Mouse (Mus musculus) embryonic facial prominence, embryonic 10.5 days (tissue): Measurements from ENCODE around the gene BC049352. TPM values are rescaled to one million over a fixed set of nuclear protein-coding genes. Genes with fewer than 3 reads are reported as not detected.

ENCODE experiments used
- DNase-seq: peaks from one replicate; pipeline ENCODE4 v3.0.0-alpha.2; 2017; ENCODE audit warnings: low spot score
- H3K27ac ChIP-seq: fragments of 300-500 bp; sonication (generic); replicated peaks from 2 replicates; pipeline ENCODE4 v1.5.1; 2016; ENCODE audit warnings: mild to moderate bottlenecking
- H3K27me3 ChIP-seq: fragments of 300-500 bp; sonication (generic); replicated peaks from 2 replicates; pipeline ENCODE4 v1.6.1; 2016; ENCODE audit warnings: low read depth, mild to moderate bottlenecking; ENCODE audit not compliant: poor library complexity, severe bottlenecking
- H3K36me3 ChIP-seq: fragments of 300-500 bp; sonication (generic); replicated peaks from 2 replicates; pipeline ENCODE4 v1.6.1; 2016; ENCODE audit warnings: mild to moderate bottlenecking, moderate library complexity
- H3K4me1 ChIP-seq: fragments of 300-500 bp; sonication (generic); 2 replicates; pipeline ENCODE4 v1.6.1; 2016
- H3K4me3 ChIP-seq: fragments of 300-500 bp; sonication (generic); 2 replicates; pipeline ENCODE4 v1.5.1; 2016; ENCODE audit warnings: mild to moderate bottlenecking, moderate library complexity
- H3K9me3 ChIP-seq: fragments of 300-500 bp; sonication (generic); 2 replicates; pipeline ENCODE4 v1.6.1; 2016; ENCODE audit warnings: mild to moderate bottlenecking
- WGBS: fragments of 180-500 bp; shearing (Covaris S2); methylation state at CpG from one replicate; pipeline ENCODE4 v1.1.7; 2016; 5-methylcytosine and 5-hydroxymethylcytosine counted together
- polyA plus RNA-seq: library from polyadenylated mRNA; unstranded; fragments of >200 nt; fragmentation: Nextera tagmentation; extraction: Ambion mirVana; gene quantifications from 2 replicates; pipeline ENCODE4 v1.2.1, GENCODE M21; 2016

BC049352 gene
- polyA plus RNA-seq, 1 experiment from 2014 or later = not detected

- 79% methylated on average over 6 of the region's 6 CpGs for WGBS
These were observed 53.9 kb downstream of the BC049352 start for GRCm38 (mm10) chr9:45235668-45236227.

GRCm38 (mm10) chr9:45236744-45237143, 54.9 kb downstream of the BC049352 start:
- no peak for DNase-seq
- Histone ChIP-seq H3K27ac (no peak overlapping the region), H3K27me3 (no peaks in the 10 kb centered on the region), H3K36me3 (no peaks in the 10 kb centered on the region), H3K4me1 (no peaks in the 10 kb centered on the region), H3K9me3 (no peaks in the 10 kb centered on the region), H3K4me3 (no peak overlapping the region)
- WGBS = 61% methylated on average over 7 of the region's 7 CpGs

More at GRCm38 (mm10) chr9:45235668-45236227, 53.9 kb downstream of the BC049352 start:
- H3K27ac ChIP-seq = no peak overlapping the region
- H3K4me1 ChIP-seq = no peaks in the 10 kb centered on the region
- H3K9me3 ChIP-seq = no peaks in the 10 kb centered on the region
- H3K4me3 ChIP-seq = no peak overlapping the region
- DNase-seq = no peak
- H3K27me3 ChIP-seq = no peaks in the 10 kb centered on the region
- H3K36me3 ChIP-seq = no peaks in the 10 kb centered on the region

GRCm38 (mm10) chr9:45241397-45241796, 59.6 kb downstream of the BC049352 start:
- H3K9me3 ChIP-seq = no peaks in the 10 kb centered on the region
- H3K36me3 ChIP-seq = no peaks in the 10 kb centered on the region
- H3K4me3 ChIP-seq = no peak overlapping the region
- H3K27ac ChIP-seq = no peak overlapping the region
- WGBS = 83% methylated on average over 5 of the region's 5 CpGs
- DNase-seq = no peak
- H3K4me1 ChIP-seq = no peaks in the 10 kb centered on the region
- no peaks in the 10 kb centered on the region for H3K27me3 ChIP-seq

GRCm38 (mm10) chr9:45245432-45245831, 63.6 kb downstream of the BC049352 start:
- no peak for DNase-seq
- no peaks in the 10 kb centered on the region for H3K9me3 ChIP-seq
- no peak overlapping the region for H3K27ac ChIP-seq
- H3K4me1 ChIP-seq = no peaks in the 10 kb centered on the region
- 72% methylated on average over 1 of the region's 1 CpGs for WGBS
- no peak overlapping the region for H3K4me3 ChIP-seq
- H3K27me3 ChIP-seq = no peaks in the 10 kb centered on the region
- H3K36me3 ChIP-seq = no peaks in the 10 kb centered on the region

GRCm38 (mm10) chr9:45246060-45246459, 64.3 kb downstream of the BC049352 start:
- Histone ChIP-seq H3K9me3 (no peaks in the 10 kb centered on the region), H3K4me1 (no peaks in the 10 kb centered on the region), H3K27ac (no peak overlapping the region), H3K4me3 (no peak overlapping the region), H3K36me3 (no peaks in the 10 kb centered on the region), H3K27me3 (no peaks in the 10 kb centered on the region)
- 85% methylated on average over 6 of the region's 6 CpGs for WGBS
- DNase-seq = no peak

GRCm38 (mm10) chr9:45247536-45247935, 65.7 kb downstream of the BC049352 start:
- 74% methylated on average over 2 of the region's 2 CpGs for WGBS
- no peak for DNase-seq
- no peak overlapping the region for H3K27ac ChIP-seq
- H3K36me3 ChIP-seq = no peaks in the 10 kb centered on the region
- no peak overlapping the region for H3K4me3 ChIP-seq
- no peaks in the 10 kb centered on the region for H3K27me3 ChIP-seq
- no peaks in the 10 kb centered on the region for H3K4me1 ChIP-seq
- H3K9me3 ChIP-seq = no peaks in the 10 kb centered on the region

GRCm38 (mm10) chr9:45250306-45250705, 68.5 kb downstream of the BC049352 start:
- WGBS = 85% methylated on average over 7 of the region's 7 CpGs

GRCm38 (mm10) chr9:45251281-45251680, 69.5 kb downstream of the BC049352 start:
- Histone ChIP-seq H3K27ac (no peak overlapping the region), H3K9me3 (no peaks in the 10 kb centered on the region), H3K36me3 (no peaks in the 10 kb centered on the region), H3K4me1 (peaks cover 6% of the 10 kb centered on the region; the same call in 1 of the 2 replicates), H3K27me3 (no peaks in the 10 kb centered on the region), H3K4me3 (no peak overlapping the region)
- WGBS = 75% methylated on average over 3 of the region's 3 CpGs
- DNase-seq = no peak

More at GRCm38 (mm10) chr9:45250306-45250705, 68.5 kb downstream of the BC049352 start:
- Histone ChIP-seq H3K4me1 (peaks cover 6% of the 10 kb centered on the region; the same call in 1 of the 2 replicates), H3K4me3 (no peak overlapping the region), H3K27me3 (no peaks in the 10 kb centered on the region), H3K36me3 (no peaks in the 10 kb centered on the region), H3K9me3 (no peaks in the 10 kb centered on the region), H3K27ac (no peak overlapping the region)
- DNase-seq = no peak

GRCm38 (mm10) chr9:45251990-45252389, 70.2 kb downstream of the BC049352 start:
- no peak for DNase-seq
- peaks cover 6% of the 10 kb centered on the region; the same call in 1 of the 2 replicates for H3K4me1 ChIP-seq
- H3K4me3 ChIP-seq = no peak overlapping the region
- H3K36me3 ChIP-seq = no peaks in the 10 kb centered on the region
- H3K9me3 ChIP-seq = no peaks in the 10 kb centered on the region
- no peak overlapping the region for H3K27ac ChIP-seq
- no peaks in the 10 kb centered on the region for H3K27me3 ChIP-seq
- WGBS = 90% methylated on average over 4 of the region's 4 CpGs

- no peak for DNase-seq
- H3K9me3 ChIP-seq = no peaks in the 10 kb centered on the region
- H3K4me3 ChIP-seq = no peak overlapping the region
- H3K4me1 ChIP-seq = peaks cover 6% of the 10 kb centered on the region; the same call in 1 of the 2 replicates
- WGBS = 82% methylated on average over 6 of the region's 6 CpGs
- no peaks in the 10 kb centered on the region for H3K36me3 ChIP-seq
- no peak overlapping the region for H3K27ac ChIP-seq
- H3K27me3 ChIP-seq = no peaks in the 10 kb centered on the region
These were observed 70.6 kb downstream of the BC049352 start for GRCm38 (mm10) chr9:45252395-45252794.

- Histone ChIP-seq H3K36me3 (no peaks in the 10 kb centered on the region), H3K27ac (no peak overlapping the region), H3K4me1 (peaks cover 6% of the 10 kb centered on the region; the same call in 1 of the 2 replicates), H3K9me3 (no peaks in the 10 kb centered on the region), H3K27me3 (no peaks in the 10 kb centered on the region), H3K4me3 (no peak overlapping the region)
- 41% methylated on average over 6 of the region's 6 CpGs for WGBS
- DNase-seq = no peak
These were observed 72.2 kb downstream of the BC049352 start for GRCm38 (mm10) chr9:45254021-45254420.

- H3K4me1 ChIP-seq = peaks cover 6% of the 10 kb centered on the region; the same call in 1 of the 2 replicates
- H3K36me3 ChIP-seq = no peaks in the 10 kb centered on the region
- DNase-seq = no peak
- no peak overlapping the region for H3K4me3 ChIP-seq
- no peaks in the 10 kb centered on the region for H3K9me3 ChIP-seq
- no peak overlapping the region for H3K27ac ChIP-seq
- WGBS = 54% methylated on average over 4 of the region's 4 CpGs
- H3K27me3 ChIP-seq = no peaks in the 10 kb centered on the region
These were observed 72.8 kb downstream of the BC049352 start for GRCm38 (mm10) chr9:45254605-45255004.

- H3K27me3 ChIP-seq = no peaks in the 10 kb centered on the region
- H3K4me3 ChIP-seq = no peak overlapping the region
- H3K4me1 ChIP-seq = peaks cover 6% of the 10 kb centered on the region; the same call in 1 of the 2 replicates
- no peaks in the 10 kb centered on the region for H3K36me3 ChIP-seq
- no peaks in the 10 kb centered on the region for H3K9me3 ChIP-seq
- no peak for DNase-seq
- WGBS = 91% methylated on average over 4 of the region's 4 CpGs
- H3K27ac ChIP-seq = no peak overlapping the region
These were observed 73.6 kb downstream of the BC049352 start for GRCm38 (mm10) chr9:45255431-45255830.
